Mouse (Mus musculus): ENCODE data around the gene Ccna2. TPM values are rescaled to one million over a fixed set of nuclear protein-coding genes. Genes with fewer than 3 reads are reported as not detected.

The Ccna2 gene
- polyA plus RNA-seq, 1 experiment = 106 TPM

- no peaks in the 10 kb centered on the region; the same call in none of the 2 replicates for H3K4me1 ChIP-seq (ENCODE audit: control insufficient read depth, insufficient read depth, low read length)
- under 1% methylated on average over 46 of the region's 46 CpGs for WGBS
- H3K27ac ChIP-seq (ENCODE audit: control insufficient read depth, insufficient read depth, low read depth, low read length, poor library complexity) = peak overlapping the region; percentile 64
- TF ChIP-seq POLR2A (IDR thresholded peaks at IDR 0.05; ENCODE audit: borderline replicate concordance, control insufficient read depth, low read depth, low read length) (no peak), CTCF (IDR thresholded peaks at IDR 0.05; ENCODE audit: control insufficient read depth, insufficient read depth, low read length) (no peak)
- peak overlapping the region; percentile 94 for H3K4me3 ChIP-seq (replicated peaks; ENCODE audit: control insufficient read depth, low read depth, low read length)
Observed at GRCm38 (mm10) chr3:36571361-36571826, 556 bp downstream of the Ccna2 start.

GRCm38 (mm10) chr3:36569836-36570235, 2.1 kb downstream of the Ccna2 start:
- H3K27ac ChIP-seq (ENCODE audit: control insufficient read depth, insufficient read depth, low read depth, low read length, poor library complexity) = no peak overlapping the region; the same call in 1 of the 2 replicates
- WGBS = 67% methylated on average over 5 of the region's 5 CpGs
- peak overlapping the region; percentile 68 for H3K4me3 ChIP-seq (replicated peaks; ENCODE audit: control insufficient read depth, low read depth, low read length)
- TF ChIP-seq CTCF (IDR thresholded peaks at IDR 0.05; ENCODE audit: control insufficient read depth, insufficient read depth, low read length) (no peak), POLR2A (IDR thresholded peaks at IDR 0.05; ENCODE audit: borderline replicate concordance, control insufficient read depth, low read depth, low read length) (no peak)
- no peaks in the 10 kb centered on the region; the same call in none of the 2 replicates for H3K4me1 ChIP-seq (ENCODE audit: control insufficient read depth, insufficient read depth, low read length)

- no peak for TF ChIP-seq CTCF (IDR thresholded peaks at IDR 0.05; ENCODE audit: control insufficient read depth, insufficient read depth, low read length)
- no peak for TF ChIP-seq POLR2A (IDR thresholded peaks at IDR 0.05; ENCODE audit: borderline replicate concordance, control insufficient read depth, low read depth, low read length)
- H3K27ac ChIP-seq (ENCODE audit: control insufficient read depth, insufficient read depth, low read depth, low read length, poor library complexity) = no peak overlapping the region
- H3K4me1 ChIP-seq (ENCODE audit: control insufficient read depth, insufficient read depth, low read length) = no peaks in the 10 kb centered on the region
- WGBS = 95% methylated on average over 3 of the region's 3 CpGs
- H3K4me3 ChIP-seq (replicated peaks; ENCODE audit: control insufficient read depth, low read depth, low read length) = no peak overlapping the region
Observed at GRCm38 (mm10) chr3:36563666-36564065, 8.3 kb downstream of the Ccna2 start.

- no peak overlapping the region for H3K27ac ChIP-seq (ENCODE audit: control insufficient read depth, insufficient read depth, low read depth, low read length, poor library complexity)
- TF ChIP-seq POLR2A (IDR thresholded peaks at IDR 0.05; ENCODE audit: borderline replicate concordance, control insufficient read depth, low read depth, low read length) = no peak
- no peak for TF ChIP-seq CTCF (IDR thresholded peaks at IDR 0.05; ENCODE audit: control insufficient read depth, insufficient read depth, low read length)
- no peak overlapping the region for H3K4me3 ChIP-seq (replicated peaks; ENCODE audit: control insufficient read depth, low read depth, low read length)
- H3K4me1 ChIP-seq (ENCODE audit: control insufficient read depth, insufficient read depth, low read length) = no peaks in the 10 kb centered on the region
- WGBS = 67% methylated on average over 4 of the region's 4 CpGs
Observed at GRCm38 (mm10) chr3:36559606-36560005, 12.3 kb downstream of the Ccna2 start.

- TF ChIP-seq CTCF (IDR thresholded peaks at IDR 0.05; ENCODE audit: control insufficient read depth, insufficient read depth, low read length) = no peak
- no peak for TF ChIP-seq POLR2A (IDR thresholded peaks at IDR 0.05; ENCODE audit: borderline replicate concordance, control insufficient read depth, low read depth, low read length)
- H3K4me3 ChIP-seq (replicated peaks; ENCODE audit: control insufficient read depth, low read depth, low read length) = no peak overlapping the region
- no peak overlapping the region for H3K27ac ChIP-seq (ENCODE audit: control insufficient read depth, insufficient read depth, low read depth, low read length, poor library complexity)
- WGBS = 84% methylated on average over 1 of the region's 1 CpGs
- H3K4me1 ChIP-seq (ENCODE audit: control insufficient read depth, insufficient read depth, low read length) = no peaks in the 10 kb centered on the region
Observed at GRCm38 (mm10) chr3:36557601-36558000, 14.3 kb downstream of the Ccna2 start.

GRCm38 (mm10) chr3:36552406-36553047, 19.4 kb downstream of the Ccna2 start, which contains the start of gene Exosc9:
Gene Exosc9, plus strand, starts transcription at chr3:36552606.
- Histone ChIP-seq H3K27ac (ENCODE audit: control insufficient read depth, insufficient read depth, low read depth, low read length, poor library complexity) (no peak within 1 kb of the TSS; the same call in 1 of the 2 replicates), H3K4me3 (replicated peaks; ENCODE audit: control insufficient read depth, low read depth, low read length) (peak within 1 kb of the TSS; percentile 98), H3K4me1 (ENCODE audit: control insufficient read depth, insufficient read depth, low read length) (no peaks in the 10 kb centered on the region; the same call in 1 of the 2 replicates)
- WGBS = under 1% methylated on average over 39 of the region's 39 CpGs
- TF ChIP-seq POLR2A (IDR thresholded peaks at IDR 0.05; ENCODE audit: borderline replicate concordance, control insufficient read depth, low read depth, low read length) (peak; percentile 68; the same call in 1 of the 2 replicates), CTCF (IDR thresholded peaks at IDR 0.05; ENCODE audit: control insufficient read depth, insufficient read depth, low read length) (no peak)

- TF ChIP-seq CTCF (IDR thresholded peaks at IDR 0.05; ENCODE audit: control insufficient read depth, insufficient read depth, low read length) (no peak), POLR2A (IDR thresholded peaks at IDR 0.05; ENCODE audit: borderline replicate concordance, control insufficient read depth, low read depth, low read length) (no peak)
- Histone ChIP-seq H3K4me1 (ENCODE audit: control insufficient read depth, insufficient read depth, low read length) (no peaks in the 10 kb centered on the region; the same call in 1 of the 2 replicates), H3K4me3 (replicated peaks; ENCODE audit: control insufficient read depth, low read depth, low read length) (peak overlapping the region; percentile 98), H3K27ac (ENCODE audit: control insufficient read depth, insufficient read depth, low read depth, low read length, poor library complexity) (no peak overlapping the region)
- 11% methylated on average over 12 of the region's 12 CpGs for WGBS
Observed at GRCm38 (mm10) chr3:36551851-36552384, 20.0 kb downstream of the Ccna2 start.

- no peak for TF ChIP-seq POLR2A (IDR thresholded peaks at IDR 0.05; ENCODE audit: borderline replicate concordance, control insufficient read depth, low read depth, low read length)
- TF ChIP-seq CTCF (IDR thresholded peaks at IDR 0.05; ENCODE audit: control insufficient read depth, insufficient read depth, low read length) = no peak
- 41% methylated on average over 9 of the region's 9 CpGs for WGBS
- no peaks in the 10 kb centered on the region; the same call in 1 of the 2 replicates for H3K4me1 ChIP-seq (ENCODE audit: control insufficient read depth, insufficient read depth, low read length)
Observed at GRCm38 (mm10) chr3:36551343-36551742, 20.6 kb downstream of the Ccna2 start.

More at GRCm38 (mm10) chr3:36551343-36551742, 20.6 kb downstream of the Ccna2 start:
- Histone ChIP-seq H3K27ac (ENCODE audit: control insufficient read depth, insufficient read depth, low read depth, low read length, poor library complexity) (no peak overlapping the region), H3K4me3 (replicated peaks; ENCODE audit: control insufficient read depth, low read depth, low read length) (no peak overlapping the region)

All from bone marrow, adult 2 months (tissue).